In genomic region chr9:96719408-96720158, GRCm38 (mm10) we compare ENCODE assay signal across 7 mouse cellular contexts. TPM values are rescaled to one million over a fixed set of nuclear protein-coding genes. Genes with fewer than 3 reads are reported as not detected.
DNase-seq lines count a peak whose midpoint lies in the region; ATAC-seq and TF ChIP-seq lines count a peak whose summit lies in the region.

No protein-coding gene starts in this region.

- H3K9me3 ChIP-seq in forebrain, embryonic 14.5 days (replicated peaks; ENCODE audit: control insufficient read depth, low read length) = no peaks in the 10 kb centered on the region
- no peaks in the 10 kb centered on the region for H3K9me3 ChIP-seq in limb, embryonic 11.5 days (ENCODE audit: control insufficient read depth, low read length)
- H3K9me3 ChIP-seq in midbrain, embryonic 11.5 days (ENCODE audit: control insufficient read depth, low read length) = no peaks in the 10 kb centered on the region

- H3K4me1 ChIP-seq in forebrain, embryonic 14.5 days (ENCODE audit: control insufficient read depth, insufficient read depth, low read length) = peaks cover 5% of the 10 kb centered on the region; the same call in 1 of the 2 replicates
- no peaks in the 10 kb centered on the region for H3K4me1 ChIP-seq in limb, embryonic 11.5 days (ENCODE audit: control insufficient read depth, insufficient read depth, low read length)
- H3K4me1 ChIP-seq in midbrain, embryonic 11.5 days (ENCODE audit: control insufficient read depth, insufficient read depth, low read length) = peaks cover 6% of the 10 kb centered on the region; the same call in 1 of the 2 replicates
- peaks cover 3% of the 10 kb centered on the region; the same call in 1 of the 2 replicates for H3K4me1 ChIP-seq in spleen, adult 2 months (ENCODE audit: control insufficient read depth, insufficient read depth, insufficient read length)

- CTCF ChIA-PET in Patski (lab: Charles Lee) = interaction anchor here (1.2 kb wide), 1 partner anchor 99 kb away, joined by 4 read pairs; no protein-coding TSS in a partner anchor

- TF ChIP-seq CTCF in Patski (IDR thresholded peaks at IDR 0.05) = no peak
- no peak for TF ChIP-seq CTCF in spleen, adult 2 months (IDR thresholded peaks at IDR 0.05; ENCODE audit: extremely low read depth, insufficient read depth, insufficient read length, insufficient replicate concordance)

- H3K4me3 ChIP-seq in forebrain, embryonic 14.5 days (ENCODE audit: low read depth, low read length) = peak overlapping the region; percentile 66
- H3K4me3 ChIP-seq in limb, embryonic 11.5 days (ENCODE audit: low read depth, low read length) = peak overlapping the region; percentile 78
- peak overlapping the region; percentile 76 for H3K4me3 ChIP-seq in midbrain, embryonic 11.5 days (ENCODE audit: low read depth, low read length)
- H3K4me3 ChIP-seq in spleen, adult 2 months (ENCODE audit: extremely low read depth, insufficient read depth, insufficient read length) = peak overlapping the region; percentile 74

- DNase-seq in Patski (ENCODE audit: low read depth, low spot score) = no peak
- DNase-seq in cerebellum, adult 11 months = peak; percentile 74
- DNase-seq in forebrain, embryonic 14.5 days (ENCODE audit: low spot score) = peak; percentile 65
- DNase-seq in limb, embryonic 11.5 days (ENCODE audit: low spot score) = peak; percentile 75
- DNase-seq in midbrain, embryonic 11.5 days (ENCODE audit: low spot score, missing footprints) = peak; percentile 96
- DNase-seq in spleen, adult 2 months (ENCODE audit: low read depth in 1 of 2, low spot score in 2 of 2) = peak in 1 of 2 experiments; percentile 71

- in situ Hi-C loops in Patski (cut with MboI; ENCODE audit: low pct_unique_long_range_greater_than_20kb) = no loop called here

- TF ChIP-seq POLR2A in spleen, adult 2 months (IDR thresholded peaks at IDR 0.05; ENCODE audit: low read depth, low read length) = no peak; the same call in 1 of the 2 replicates

- no peaks in the 10 kb centered on the region; the same call in 1 of the 2 replicates for H3K36me3 ChIP-seq in forebrain, embryonic 14.5 days (ENCODE audit: control insufficient read depth, insufficient read depth, low read length)
- H3K36me3 ChIP-seq in limb, embryonic 11.5 days (ENCODE audit: control insufficient read depth, insufficient read depth, low read length) = no peaks in the 10 kb centered on the region
- no peaks in the 10 kb centered on the region for H3K36me3 ChIP-seq in midbrain, embryonic 11.5 days (ENCODE audit: control insufficient read depth, insufficient read depth, low read length)
- peaks cover 3% of the 10 kb centered on the region; the same call in 1 of the 2 replicates for H3K36me3 ChIP-seq in spleen, adult 2 months (ENCODE audit: control insufficient read depth, insufficient read depth, low read length)

- POLR2A ChIA-PET in Patski (lab: Charles Lee) = interaction anchor here (1.0 kb wide), 1 partner anchor 9 kb away, joined by 3 read pairs; no protein-coding TSS in a partner anchor

- H3K9ac ChIP-seq in forebrain, embryonic 14.5 days (ENCODE audit: low read length) = peak overlapping the region; percentile 95
- peak overlapping the region; percentile 93 for H3K9ac ChIP-seq in limb, embryonic 11.5 days (ENCODE audit: low read length)
- peak overlapping the region; percentile 95 for H3K9ac ChIP-seq in midbrain, embryonic 11.5 days (ENCODE audit: low read length)

- H3K27ac ChIP-seq in forebrain, embryonic 14.5 days (ENCODE audit: low read depth, low read length) = peak overlapping the region; percentile 90
- peak overlapping the region; percentile 84 for H3K27ac ChIP-seq in limb, embryonic 11.5 days (replicated peaks; ENCODE audit: low read depth, low read length)
- H3K27ac ChIP-seq in midbrain, embryonic 11.5 days (ENCODE audit: low read depth, low read length) = peak overlapping the region; percentile 78
- peak overlapping the region; percentile 93 for H3K27ac ChIP-seq in spleen, adult 2 months (ENCODE audit: insufficient read depth, low read length)

- H3K27me3 ChIP-seq in Patski = no peaks in the 10 kb centered on the region
- no peaks in the 10 kb centered on the region for H3K27me3 ChIP-seq in forebrain, embryonic 14.5 days (replicated peaks; ENCODE audit: control insufficient read depth, insufficient read depth, low read length)
- H3K27me3 ChIP-seq in limb, embryonic 11.5 days (ENCODE audit: control insufficient read depth, insufficient read depth, low read length) = no peaks in the 10 kb centered on the region
- peaks cover 5% of the 10 kb centered on the region; the same call in 1 of the 2 replicates for H3K27me3 ChIP-seq in midbrain, embryonic 11.5 days (ENCODE audit: control insufficient read depth, insufficient read depth, low read length)
- no peaks in the 10 kb centered on the region for H3K27me3 ChIP-seq in spleen, adult 2 months (ENCODE audit: control insufficient read depth, insufficient read depth, low read length)

- H3K4me2 ChIP-seq in forebrain, embryonic 14.5 days (ENCODE audit: low read length) = peak overlapping the region; percentile 68
- peak overlapping the region; percentile 72 for H3K4me2 ChIP-seq in limb, embryonic 11.5 days (ENCODE audit: low read depth, severe bottlenecking)
- peak overlapping the region; percentile 76 for H3K4me2 ChIP-seq in midbrain, embryonic 11.5 days

- WGBS in forebrain, embryonic 14.5 days = under 1% methylated on average over 75 of the region's 85 CpGs
- under 1% methylated on average over 80 of the region's 85 CpGs for WGBS in limb, embryonic 11.5 days
- WGBS in midbrain, embryonic 11.5 days = under 1% methylated on average over 81 of the region's 85 CpGs
- 1% methylated on average over 84 of the region's 85 CpGs for WGBS in spleen, adult 2 months

- ATAC-seq in Patski = peak; percentile 48
- peak; percentile 85 for ATAC-seq in forebrain, embryonic 14.5 days
- ATAC-seq in hematopoietic stem cell, adult 5-6 weeks (replicated peaks in 1 of 2; ENCODE audit: insufficient read depth in 1 of 2, low FRiP score in 2 of 2, low TSS enrichment in 1 of 2, low read depth in 1 of 2, poor library complexity in 2 of 2, severe bottlenecking in 2 of 2) = peak; percentile 60 to 70
- peak; percentile 79 for ATAC-seq in limb, embryonic 11.5 days (ENCODE audit: insufficient number of reproducible peaks, low FRiP score, low TSS enrichment, low read depth)
- ATAC-seq in midbrain, embryonic 11.5 days (ENCODE audit: low FRiP score) = peak; percentile 89

RNA-seq across cellular contexts. Expression of gene Zbtb38, which starts 33.0 kb away (rescaled TPM):
- polyA plus RNA-seq in Patski (2021) = 59.2 TPM
- 36.7 and 50.1 TPM in 2 replicates for polyA plus RNA-seq in forebrain, embryonic 14.5 days (2014; fragmentation: Nextera tagmentation; extraction: Ambion mirVana)
- total RNA-seq in hematopoietic stem cell, adult 5-6 weeks (2017) = 50.5 and 62.1 TPM in 2 replicates
- 9.2 and 9.4 TPM in 2 replicates for polyA plus RNA-seq in limb, embryonic 11.5 days (2014; fragmentation: Nextera tagmentation; extraction: Ambion mirVana)
- polyA plus RNA-seq in midbrain, embryonic 11.5 days (2014; fragmentation: Nextera tagmentation; extraction: Ambion mirVana) = 11.3 and 11.9 TPM in 2 replicates
- polyA plus RNA-seq in spleen, adult 2 months (2012; rRNA removed) = 5.9 and 7.5 TPM in 2 replicates
